Mouse (Mus musculus) CH12.LX (cell line): ENCODE results near the gene Cacng7. TPM values are rescaled to one million over a fixed set of nuclear protein-coding genes. Genes with fewer than 3 reads are reported as not detected.

Source experiments
- DNase-seq: peaks from one replicate; pipeline ENCODE4 v3.0.0-alpha.2; 2013; ENCODE audit errors: extremely low read depth
- H3K27ac ChIP-seq: 2 replicates; pipeline ENCODE4 v1.5.1; 2012; ENCODE audit warnings: low read depth, mild to moderate bottlenecking, control low read depth, moderate library complexity; ENCODE audit not compliant: insufficient read depth
- H3K27me3 ChIP-seq: replicated peaks from 2 replicates; pipeline ENCODE3; 2012; ENCODE audit warnings: inconsistent platforms
- H3K36me3 ChIP-seq, 2 experiments: replicated peaks in 1 of 2; 2 replicates each; pipeline versions ENCODE3 to v1.6.1; 2012; ENCODE audit warnings: inconsistent platforms in 1 of 2, low read length in 1 of 2, mild to moderate bottlenecking in 1 of 2, mixed read lengths in 1 of 2, moderate library complexity in 1 of 2; ENCODE audit not compliant: control insufficient read depth in 1 of 2, insufficient read depth in 1 of 2
- H3K4me1 ChIP-seq, 2 experiments: 2 replicates each; pipeline ENCODE4 v1.6.1; 2012; ENCODE audit warnings: inconsistent platforms in 1 of 2, moderate library complexity in 1 of 2; ENCODE audit not compliant: insufficient read depth in 2 of 2, control insufficient read depth in 1 of 2
- H3K4me2 ChIP-seq: 2 replicates; pipeline ENCODE4 v1.6.1; 2012; ENCODE audit warnings: low read depth, mild to moderate bottlenecking, control low read depth; ENCODE audit not compliant: poor library complexity, insufficient read depth, severe bottlenecking
- H3K4me3 ChIP-seq, 3 experiments: fragments of 150-350 bp in 1 of 3; sonication (generic) in 1 of 3; replicated peaks in 1 of 3; 2 replicates each; pipeline versions ENCODE3 to v1.5.1; 2011 to 2012; ENCODE audit warnings: low read depth in 2 of 3, low read length in 2 of 3, mild to moderate bottlenecking in 2 of 3, moderate library complexity in 2 of 3, control low read depth in 1 of 3, improper control_type of control experiment in 1 of 3, inconsistent platforms in 1 of 3, mixed read lengths in 1 of 3; ENCODE audit not compliant: poor library complexity in 1 of 3
- H3K79me2 ChIP-seq: replicated peaks from 2 replicates; pipeline ENCODE4 v1.6.1; 2012; ENCODE audit warnings: mild to moderate bottlenecking, moderate library complexity; ENCODE audit not compliant: control insufficient read depth, poor library complexity, insufficient read depth, severe bottlenecking; ENCODE audit errors: extremely low read depth
- H3K9ac ChIP-seq: 2 replicates; pipeline ENCODE4 v1.6.1; 2012; ENCODE audit warnings: low read depth, mild to moderate bottlenecking, control low read depth, moderate library complexity; ENCODE audit not compliant: insufficient read depth
- H3K9me3 ChIP-seq: replicated peaks from 2 replicates; pipeline ENCODE3; 2012; ENCODE audit warnings: low read length, inconsistent platforms, mixed read lengths
- CHD2 ChIP-seq: IDR thresholded peaks from 2 replicates; pipeline ENCODE4 v1.6.1; 2011; ENCODE audit warnings: low read length, improper control_type of control experiment
- EP300 ChIP-seq: IDR thresholded peaks from 2 replicates; pipeline ENCODE4 v1.6.1; 2011; ENCODE audit warnings: low read length, improper control_type of control experiment
- ETS1 ChIP-seq: conservative IDR thresholded peaks from 2 replicates; pipeline ENCODE4 v1.6.1; 2012; ENCODE audit warnings: low read depth, mild to moderate bottlenecking, inconsistent platforms, low read length, improper control_type of control experiment, moderate library complexity
- IRF4 ChIP-seq: IDR thresholded peaks from 2 replicates; pipeline ENCODE4 v1.6.1; 2014; ENCODE audit warnings: low read depth, mild to moderate bottlenecking, inconsistent platforms, low read length, improper control_type of control experiment
- MEF2A ChIP-seq: IDR thresholded peaks from 2 replicates; pipeline ENCODE4 v1.6.1; 2014; ENCODE audit warnings: low read depth, mild to moderate bottlenecking, inconsistent platforms, low read length, improper control_type of control experiment, borderline replicate concordance
- MXI1 ChIP-seq: IDR thresholded peaks from 2 replicates; pipeline ENCODE4 v1.6.1; 2011; ENCODE audit warnings: mild to moderate bottlenecking, low read depth, low read length, improper control_type of control experiment
- MYC ChIP-seq: IDR thresholded peaks from 2 replicates; pipeline ENCODE4 v1.6.1; 2011; ENCODE audit warnings: low read depth, mild to moderate bottlenecking, improper control_type of control experiment, low read length
- NELFE ChIP-seq: IDR thresholded peaks from 2 replicates; pipeline ENCODE4 v1.6.1; 2011; ENCODE audit warnings: low read depth, low read length, improper control_type of control experiment
- POLR2A ChIP-seq: IDR thresholded peaks from 2 replicates; pipeline ENCODE4 v1.6.1; 2011; ENCODE audit warnings: low read depth, mild to moderate bottlenecking, improper control_type of control experiment, low read length
- RCOR1 ChIP-seq: conservative IDR thresholded peaks from 2 replicates; pipeline ENCODE4 v1.6.1; 2012; ENCODE audit warnings: low read depth, mild to moderate bottlenecking, inconsistent platforms, low read length, improper control_type of control experiment
- TBP ChIP-seq: conservative IDR thresholded peaks from 2 replicates; pipeline ENCODE4 v1.6.1; 2011; ENCODE audit warnings: low read depth, low read length, improper control_type of control experiment
- USF1 ChIP-seq: IDR thresholded peaks from 2 replicates; pipeline ENCODE4 v1.6.1; 2014; ENCODE audit warnings: low read depth, mild to moderate bottlenecking, inconsistent platforms, low read length, improper control_type of control experiment
- ZKSCAN1 ChIP-seq: IDR thresholded peaks from 2 replicates; pipeline ENCODE4 v1.6.1; 2012; ENCODE audit warnings: low read depth, inconsistent platforms, low read length, improper control_type of control experiment, borderline replicate concordance
- ZMIZ1 ChIP-seq: IDR thresholded peaks from 2 replicates; pipeline ENCODE4 v1.6.1; 2012; ENCODE audit warnings: low read depth, mild to moderate bottlenecking, inconsistent platforms, low read length, improper control_type of control experiment
- ZNF384 ChIP-seq: IDR thresholded peaks from 2 replicates; pipeline ENCODE4 v1.6.1; 2012; ENCODE audit warnings: low read depth, low read length, improper control_type of control experiment, inconsistent platforms
- dilution Hi-C: fragments of 300-500 bp; cut with MboI; formaldehyde crosslinking; loops from 2 replicates; pipeline ENCODE4 v1.14.3; 2020; ENCODE audit warnings: low sequenced_read_pairs; ENCODE audit not compliant: extremely low pct_unique_long_range_greater_than_20kb, extremely low pct_ligation_motif_present
- in situ Hi-C: fragments of 300-500 bp; cut with MboI; formaldehyde crosslinking; loops from 3 replicates; pipeline ENCODE4 v1.14.3; 2019; ENCODE audit warnings: low sequenced_read_pairs, low pct_ligation_motif_present, low pct_unique_long_range_greater_than_20kb, mixed read lengths
- polyA plus RNA-seq: library from polyadenylated mRNA; unstranded; fragments of >175 nt; gene quantifications from 2 replicates; pipeline ENCODE4 v1.2.1, GENCODE M21; 2012; ENCODE audit warnings: low read depth; ENCODE audit not compliant: insufficient read length
- total RNA-seq, 2 experiments: library from RNA; depleted of rRNA; stranded (reverse); fragments of 300-350 nt in 1 of 2; fragments of >200 nt in 1 of 2; gene quantifications; 2 replicates each; pipeline ENCODE4 v1.2.3; 2012 to 2014

The Cacng7 gene
- total and polyA plus RNA-seq, 3 experiments, result 0.21 to 2.8 (median 0.28) TPM

GRCm38 (mm10) chr7:3345301-3345700, 12.5 kb downstream of the Cacng7 start:
- TF ChIP-seq ZMIZ1 (no peak), USF1 (no peak), ZNF384 (no peak), IRF4 (no peak), NELFE (no peak), MYC (no peak), TBP (no peak), EP300 (no peak), CHD2 (no peak), MEF2A (no peak), ZKSCAN1 (no peak), RCOR1 (no peak)
- H3K27me3 ChIP-seq, result no peaks in the 10 kb centered on the region
- H3K4me2 ChIP-seq, result no peak overlapping the region
- no peak for DNase-seq
- dilution Hi-C loops (no loop called here), in situ Hi-C loops (loop anchor here (10.0 kb wide), 1 partner anchor 100 kb away; no protein-coding TSS in a partner anchor)
- no peak overlapping the region for H3K4me3 ChIP-seq
- H3K9me3 ChIP-seq, result no peaks in the 10 kb centered on the region
- peaks cover 0 to 6% of the 10 kb centered on the region in 2 experiments; a peak in 1 of 4 replicates for H3K4me1 ChIP-seq
- H3K36me3 ChIP-seq, result no peaks in the 10 kb centered on the region
- H3K9ac ChIP-seq, result no peak overlapping the region
- H3K79me2 ChIP-seq, result no peaks in the 10 kb centered on the region
- no peak overlapping the region for H3K27ac ChIP-seq

- H3K4me2 ChIP-seq, result no peak overlapping the region; the same call in 1 of the 2 replicates
- peaks cover 4 to 6% of the 10 kb centered on the region in 2 experiments; a peak in 1 of 4 replicates for H3K4me1 ChIP-seq
- in situ Hi-C loops, result loop anchor here (10.0 kb wide), 1 partner anchor 97 kb away; no protein-coding TSS in a partner anchor
- dilution Hi-C loops, result no loop called here
- no peaks in the 10 kb centered on the region for H3K9me3 ChIP-seq
- no peak overlapping the region for H3K27ac ChIP-seq
- TF ChIP-seq MXI1, result no peak
- TF ChIP-seq ETS1, result no peak
- no peak for TF ChIP-seq POLR2A
- no peak for TF ChIP-seq USF1
- TF ChIP-seq ZNF384, result no peak
- DNase-seq, result no peak
- H3K27me3 ChIP-seq, result no peaks in the 10 kb centered on the region
- no peaks in the 10 kb centered on the region for H3K36me3 ChIP-seq
- H3K79me2 ChIP-seq, result no peaks in the 10 kb centered on the region
- no peak overlapping the region for H3K9ac ChIP-seq
- no peak overlapping the region for H3K4me3 ChIP-seq
Measured at GRCm38 (mm10) chr7:3347366-3348287, 14.9 kb downstream of the Cacng7 start.
